Mouse (Mus musculus) lung, adult 2 months (tissue): ENCODE results near the gene Txndc2. TPM values are rescaled to one million over a fixed set of nuclear protein-coding genes. Genes with fewer than 3 reads are reported as not detected.
"Not testable (repeated sequence)": the region's sequence is repeated elsewhere in the genome, so short reads cannot be mapped to it uniquely, and the experiment has no call there.

Source experiments
- DNase-seq: peaks from one replicate; pipeline ENCODE4 v3.0.0; 2022
- H3K4me1 ChIP-seq: fragments of 200-500 bp; 2 replicates; pipeline ENCODE4 v1.6.1; 2011; ENCODE audit warnings: low read length; ENCODE audit not compliant: control insufficient read depth, insufficient read depth
- H3K4me3 ChIP-seq: fragments of 200-500 bp; replicated peaks from 2 replicates; pipeline ENCODE3; 2011; ENCODE audit warnings: low read depth, mild to moderate bottlenecking, control low read depth, low read length; ENCODE audit errors: extremely low read depth
- CTCF ChIP-seq: fragments of 200-500 bp; IDR thresholded peaks from 2 replicates; pipeline ENCODE4 v1.5.1; 2011; ENCODE audit warnings: mild to moderate bottlenecking, low read length, control low read depth; ENCODE audit not compliant: insufficient read depth
- POLR2A ChIP-seq: fragments of 200-500 bp; IDR thresholded peaks from 2 replicates; pipeline ENCODE4 v1.6.1; 2011; ENCODE audit warnings: low read depth, mild to moderate bottlenecking, control low read depth, low read length, borderline replicate concordance; ENCODE audit errors: extremely low read depth
- WGBS: fragments of 180-500 bp; shearing (Covaris S2); methylation state at CpG from one replicate; pipeline ENCODE4 v1.1.7; 2018; 5-methylcytosine and 5-hydroxymethylcytosine counted together
- polyA plus RNA-seq: library from polyadenylated mRNA; depleted of rRNA; stranded (reverse); fragments of >200 nt; gene quantifications from 2 replicates; pipeline ENCODE4 v1.2.3, GENCODE M21; 2012

The Txndc2 gene
- polyA plus RNA-seq, 1 experiment: 0.09 TPM

GRCm38 (mm10) chr17:65639144-65639543, 2.8 kb downstream of the Txndc2 start:
- no peak overlapping the region for H3K4me3 ChIP-seq
- peaks cover 6% of the 10 kb centered on the region for H3K4me1 ChIP-seq
- DNase-seq: no peak
- 93% methylated on average over 1 of the region's 1 CpGs for WGBS
- TF ChIP-seq POLR2A: no peak
- TF ChIP-seq CTCF: no peak

DNA sequence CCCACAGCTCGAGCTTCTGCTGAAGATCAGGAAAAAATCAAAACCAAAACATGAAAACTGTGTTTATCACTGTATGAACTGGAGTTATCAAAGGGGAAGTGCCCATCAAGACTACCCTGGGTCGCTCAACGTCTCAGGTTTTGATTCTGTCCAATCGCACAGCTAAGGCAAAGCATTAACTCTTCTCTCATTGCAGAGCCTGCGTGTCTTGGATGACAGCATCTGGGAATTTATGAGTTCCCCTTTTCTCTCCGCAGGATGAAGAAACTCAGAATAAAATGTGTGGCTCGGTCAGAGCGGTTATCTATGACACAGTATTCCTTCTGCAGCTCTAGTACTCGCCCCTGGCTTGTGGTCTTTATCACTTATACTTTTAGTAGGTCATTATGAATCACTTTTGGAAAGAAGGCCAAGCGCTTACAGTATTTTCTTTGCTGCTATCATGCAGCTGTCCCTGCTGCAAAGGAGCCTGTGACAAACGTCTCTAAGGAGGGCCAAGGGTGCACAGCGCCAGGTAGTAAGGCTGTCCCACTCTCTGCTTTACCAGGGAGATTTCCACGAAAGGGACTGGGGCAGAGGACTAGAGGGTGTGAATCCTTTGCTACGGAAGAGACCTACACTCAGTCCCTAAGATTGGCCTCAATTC, 6.1 kb downstream of the Txndc2 start:
- TF ChIP-seq POLR2A: no peak
- WGBS: 60% methylated on average over 14 of the region's 14 CpGs
- H3K4me1 ChIP-seq: no peaks in the 10 kb centered on the region; the same call in 1 of the 2 replicates
- DNase-seq: no peak
- no peak overlapping the region for H3K4me3 ChIP-seq

DNA sequence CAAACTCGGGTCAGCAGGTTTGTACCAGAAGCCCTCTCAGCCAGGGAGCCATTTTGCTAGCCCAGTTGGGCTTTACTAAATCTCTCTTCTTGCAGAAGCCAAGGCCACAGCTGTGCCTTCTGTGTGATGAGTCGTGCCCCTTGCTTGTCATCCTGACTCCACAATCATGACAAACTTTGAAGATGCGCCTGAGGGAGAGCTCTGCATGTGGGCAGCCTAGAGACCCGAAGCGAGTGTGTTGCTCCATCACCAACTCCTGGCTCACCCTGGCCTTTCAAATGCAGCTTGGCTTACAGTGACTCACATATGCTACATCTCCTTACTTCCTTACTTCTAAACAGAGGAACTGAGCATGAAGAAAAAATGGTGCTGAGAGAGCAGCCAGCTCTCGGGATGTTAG, 12.0 kb downstream of the Txndc2 start:
- 69% methylated on average over 6 of the region's 6 CpGs for WGBS
- Histone ChIP-seq H3K4me3 (no peak overlapping the region), H3K4me1 (no peaks in the 10 kb centered on the region)
- TF ChIP-seq CTCF (no peak), POLR2A (no peak)
- no peak for DNase-seq

- H3K4me3 ChIP-seq, DNase-seq, H3K4me1 ChIP-seq: not testable (repeated sequence)
- 68% methylated on average over 13 of the region's 13 CpGs for WGBS
Measured at GRCm38 (mm10) chr17:65628823-65629532, 13.0 kb downstream of the Txndc2 start.

DNA sequence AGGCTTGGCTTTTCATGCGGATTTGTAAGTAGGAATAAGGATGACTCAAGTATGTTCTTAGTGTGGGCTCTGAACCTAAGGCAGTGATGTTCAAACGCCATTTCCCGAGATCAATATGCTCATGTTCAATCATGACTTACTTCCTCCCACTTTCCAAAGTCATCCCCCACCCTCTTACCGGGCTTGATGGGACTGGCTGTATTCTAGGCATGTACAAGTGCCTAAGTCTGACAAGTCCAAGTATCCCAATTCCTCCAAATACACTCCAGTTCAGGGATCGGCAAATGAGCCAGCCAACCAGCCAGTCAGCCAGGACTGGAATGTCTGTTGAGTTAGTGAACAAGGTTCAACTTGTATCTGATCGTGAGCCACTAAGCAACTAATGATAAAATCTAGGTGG, 15.7 kb downstream of the Txndc2 start:
- Histone ChIP-seq H3K4me3 (no peak overlapping the region), H3K4me1 (no peaks in the 10 kb centered on the region)
- 86% methylated on average over 6 of the region's 6 CpGs for WGBS
- TF ChIP-seq POLR2A (no peak), CTCF (no peak)
- DNase-seq: no peak

DNA sequence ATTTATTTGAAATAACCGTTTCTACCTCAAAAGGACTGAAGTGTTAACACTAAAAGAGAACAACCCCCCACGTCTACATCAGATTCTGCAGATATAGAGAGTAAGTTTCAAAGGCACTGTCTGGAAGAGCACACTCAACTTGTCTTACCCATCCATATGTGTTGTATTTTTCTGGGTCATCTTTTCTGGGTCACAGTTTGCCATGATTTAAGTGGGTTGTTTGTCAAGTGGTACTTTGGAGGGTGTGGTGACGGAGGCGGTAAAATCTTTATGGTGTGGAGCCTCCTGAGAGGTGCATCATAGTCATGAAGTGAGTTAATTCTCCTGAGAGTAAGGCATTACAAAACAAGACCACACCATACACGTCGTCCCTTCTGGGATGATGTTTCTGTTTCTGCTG, 16.4 kb downstream of the Txndc2 start:
- 82% methylated on average over 6 of the region's 6 CpGs for WGBS
- no peak for DNase-seq
- Histone ChIP-seq H3K4me1 (no peaks in the 10 kb centered on the region), H3K4me3 (no peak overlapping the region)
- no peak for TF ChIP-seq POLR2A
- no peak for TF ChIP-seq CTCF

DNA sequence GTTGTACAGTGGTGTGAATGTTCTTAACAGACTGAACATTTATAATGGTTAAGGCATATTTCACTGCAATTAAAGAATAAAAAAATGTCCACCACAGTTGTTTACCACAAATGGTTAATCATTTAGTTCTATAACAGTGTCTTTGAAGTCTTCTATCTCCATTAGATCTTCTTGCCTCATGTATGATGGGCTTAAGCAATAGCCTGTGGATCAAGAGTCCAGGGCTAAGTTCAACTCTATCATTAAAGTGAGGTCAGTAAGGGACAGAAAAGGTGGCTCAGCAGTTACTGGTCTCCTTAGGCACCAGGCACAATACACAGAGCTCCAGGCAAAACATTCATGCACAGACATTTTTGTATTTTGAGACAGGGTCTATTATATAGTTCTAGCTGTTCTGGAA, 18.8 kb downstream of the Txndc2 start:
- Histone ChIP-seq H3K4me3 (no peak overlapping the region), H3K4me1 (no peaks in the 10 kb centered on the region)
- DNase-seq: no peak
- no peak for TF ChIP-seq POLR2A
- TF ChIP-seq CTCF: no peak

- no peak for TF ChIP-seq POLR2A
- no peak for TF ChIP-seq CTCF
- peaks cover 2% of the 10 kb centered on the region; the same call in 1 of the 2 replicates for H3K4me1 ChIP-seq
- no peak overlapping the region for H3K4me3 ChIP-seq
- 78% methylated on average over 2 of the region's 2 CpGs for WGBS
- DNase-seq: no peak
Measured at GRCm38 (mm10) chr17:65618431-65618830, 23.5 kb downstream of the Txndc2 start.

GRCm38 (mm10) chr17:65615678-65616077, 26.3 kb downstream of the Txndc2 start:
- 50% methylated on average over 3 of the region's 3 CpGs for WGBS
- DNase-seq: no peak
- peaks cover 6% of the 10 kb centered on the region; the same call in 1 of the 2 replicates for H3K4me1 ChIP-seq
- no peak overlapping the region for H3K4me3 ChIP-seq
- TF ChIP-seq POLR2A (no peak), CTCF (no peak)

DNA sequence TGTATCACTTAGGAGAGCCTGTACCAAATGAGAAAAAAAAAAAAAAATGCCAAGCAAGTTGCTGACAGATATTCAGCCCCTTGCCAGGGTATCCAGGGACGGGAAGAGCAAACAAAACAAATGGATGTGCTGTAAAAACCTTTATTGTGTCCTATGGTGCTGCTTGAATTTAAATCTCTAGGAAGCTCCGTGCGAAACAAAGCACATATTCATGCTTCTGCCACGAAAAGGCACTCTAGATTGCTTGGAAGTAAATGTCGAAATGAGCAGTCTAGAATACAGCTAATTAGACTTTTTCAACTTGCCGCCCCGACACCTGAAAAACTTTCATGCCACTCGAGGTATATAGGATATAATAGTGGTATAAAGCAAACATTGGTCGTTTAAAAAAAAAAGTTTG, 27.5 kb downstream of the Txndc2 start:
- 3% methylated on average over 9 of the region's 9 CpGs for WGBS

More for the DNA sequence above, 27.5 kb downstream of the Txndc2 start:
- H3K4me1 ChIP-seq: peaks cover 11% of the 10 kb centered on the region
- TF ChIP-seq POLR2A (no peak), CTCF (no peak)
- DNase-seq: no peak
- H3K4me3 ChIP-seq: peak overlapping the region; percentile 100
